Mouse (Mus musculus) spleen, adult 2 months (tissue): ENCODE measurements around the gene Erlin1. TPM values are rescaled to one million over a fixed set of nuclear protein-coding genes. Genes with fewer than 3 reads are reported as not detected.

ENCODE experiments used
- DNase-seq, 2 experiments: peaks; one replicate each; pipeline versions ENCODE4 v3.0.0 to v3.0.0-alpha.2; 2012 to 2021; ENCODE audit warnings: low spot score in 2 of 2, low read depth in 1 of 2
- H3K27ac ChIP-seq: fragments of 200-500 bp; 2 replicates; pipeline ENCODE4 v1.5.1; 2012; ENCODE audit warnings: low read length, inconsistent platforms; ENCODE audit not compliant: insufficient read depth
- H3K27me3 ChIP-seq: fragments of 200-500 bp; 2 replicates; pipeline ENCODE4 v1.6.1; 2012; ENCODE audit warnings: mild to moderate bottlenecking, moderate library complexity, low read length, inconsistent platforms; ENCODE audit not compliant: control insufficient read depth, insufficient read depth
- H3K36me3 ChIP-seq: fragments of 200-500 bp; 2 replicates; pipeline ENCODE4 v1.6.1; 2012; ENCODE audit warnings: mild to moderate bottlenecking, low read length, inconsistent platforms; ENCODE audit not compliant: control insufficient read depth, insufficient read depth
- H3K4me1 ChIP-seq: fragments of 200-500 bp; 2 replicates; pipeline ENCODE4 v1.6.1; 2011; ENCODE audit warnings: inconsistent platforms; ENCODE audit not compliant: control insufficient read depth, insufficient read depth, insufficient read length
- H3K4me3 ChIP-seq: fragments of 200-500 bp; 2 replicates; pipeline ENCODE4 v1.5.1; 2011; ENCODE audit warnings: mild to moderate bottlenecking, inconsistent platforms; ENCODE audit not compliant: insufficient read depth, insufficient read length; ENCODE audit errors: extremely low read depth
- CTCF ChIP-seq: fragments of 200-500 bp; IDR thresholded peaks from 2 replicates; pipeline ENCODE4 v1.5.1; 2011; ENCODE audit warnings: mild to moderate bottlenecking, inconsistent platforms; ENCODE audit not compliant: insufficient read depth, insufficient read length, insufficient replicate concordance; ENCODE audit errors: extremely low read depth
- POLR2A ChIP-seq: fragments of 200-500 bp; IDR thresholded peaks from 2 replicates; pipeline ENCODE4 v1.6.1; 2011; ENCODE audit warnings: low read depth, low read length, inconsistent platforms
- WGBS: fragments of 180-500 bp; shearing (Covaris S2); methylation state at CpG from one replicate; pipeline ENCODE4 v1.1.7; 2018; 5-methylcytosine and 5-hydroxymethylcytosine counted together
- polyA plus RNA-seq: library from polyadenylated mRNA; depleted of rRNA; stranded (reverse); fragments of >200 nt; gene quantifications from 2 replicates; pipeline ENCODE4 v1.2.3, GENCODE M21; 2012

The Erlin1 gene
- polyA plus RNA-seq, 1 experiment = 4.5 TPM

DNA sequence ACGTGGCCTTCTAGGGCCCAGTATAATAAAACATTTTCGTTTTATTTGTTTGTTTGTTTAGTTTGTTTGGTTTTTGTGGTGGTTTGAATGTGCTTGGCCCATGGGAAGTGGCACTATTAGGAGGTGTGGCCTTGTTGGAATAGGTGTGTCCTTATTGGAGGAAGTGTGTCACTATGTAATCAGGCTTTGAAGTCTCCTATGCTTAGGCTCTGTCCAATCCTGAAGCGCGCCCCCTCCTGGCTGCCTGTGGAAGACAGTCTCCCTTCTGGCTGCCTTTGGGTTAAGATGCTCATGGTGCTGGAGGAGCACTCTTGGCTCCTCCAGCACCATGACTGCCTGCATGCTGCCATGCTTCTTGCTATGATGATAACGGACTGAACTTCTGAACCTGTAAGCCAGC, 46.5 kb downstream of the Erlin1 start:
- Histone ChIP-seq H3K4me1 (no peaks in the 10 kb centered on the region), H3K27ac (no peak overlapping the region), H3K36me3 (no peaks in the 10 kb centered on the region), H3K27me3 (no peaks in the 10 kb centered on the region), H3K4me3 (no peak overlapping the region)
- TF ChIP-seq POLR2A (no peak), CTCF (no peak)
- no peak for DNase-seq
- 79% methylated on average over 5 of the region's 5 CpGs for WGBS

DNA sequence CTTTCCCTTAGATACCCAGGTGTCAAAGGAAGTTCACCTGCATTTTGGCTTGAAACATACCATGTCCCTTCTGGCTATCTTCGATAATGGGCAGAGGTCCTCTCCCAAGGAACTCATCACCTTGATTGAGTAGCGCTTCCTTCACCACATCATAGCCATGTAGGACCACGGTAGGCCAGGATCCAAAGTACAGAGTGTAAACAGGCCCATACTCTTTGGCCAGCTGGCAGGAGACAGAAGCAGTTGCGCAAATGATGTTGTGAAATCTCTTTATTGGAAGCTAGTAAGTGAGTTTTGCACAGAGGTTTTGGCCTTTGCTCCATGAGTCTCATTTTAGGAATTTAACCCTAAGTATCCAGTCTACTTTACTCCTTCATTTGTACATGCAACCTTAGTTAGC, 48.1 kb downstream of the Erlin1 start:
- H3K27ac ChIP-seq = no peak overlapping the region
- WGBS = 87% methylated on average over 4 of the region's 4 CpGs
- DNase-seq = no peak
- H3K4me3 ChIP-seq = no peak overlapping the region
- TF ChIP-seq POLR2A (no peak), CTCF (no peak)
- no peaks in the 10 kb centered on the region for H3K27me3 ChIP-seq
- no peaks in the 10 kb centered on the region for H3K4me1 ChIP-seq
- no peaks in the 10 kb centered on the region for H3K36me3 ChIP-seq

DNA sequence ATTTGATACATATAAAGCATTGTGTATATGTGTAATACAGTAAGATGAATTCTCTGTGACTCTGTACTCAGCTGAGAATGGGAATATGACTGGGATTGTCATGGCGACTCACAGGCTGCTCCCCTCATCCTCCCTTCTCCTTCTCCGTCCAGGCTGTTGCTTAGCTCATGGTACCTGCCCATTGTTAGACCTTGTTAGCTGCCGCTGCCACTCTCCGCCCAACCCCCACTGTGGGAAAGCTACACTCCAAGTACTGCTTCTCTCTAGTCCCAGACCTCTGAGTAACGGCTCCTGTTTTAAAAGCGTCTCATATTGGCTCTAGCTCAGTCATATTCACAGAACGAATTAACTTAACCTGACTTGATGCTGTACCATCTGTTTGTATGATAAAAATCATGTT, 49.8 kb downstream of the Erlin1 start:
- H3K4me3 ChIP-seq = no peak overlapping the region
- WGBS = 83% methylated on average over 7 of the region's 7 CpGs
- H3K27me3 ChIP-seq = no peaks in the 10 kb centered on the region
- no peaks in the 10 kb centered on the region for H3K36me3 ChIP-seq
- TF ChIP-seq CTCF = no peak
- no peak for TF ChIP-seq POLR2A
- no peak overlapping the region for H3K27ac ChIP-seq
- DNase-seq = no peak
- H3K4me1 ChIP-seq = no peaks in the 10 kb centered on the region

- H3K27ac ChIP-seq = no peak overlapping the region
- H3K4me3 ChIP-seq = no peak overlapping the region
- no peaks in the 10 kb centered on the region for H3K4me1 ChIP-seq
- WGBS = 76% methylated on average over 6 of the region's 6 CpGs
- no peak for TF ChIP-seq POLR2A
- TF ChIP-seq CTCF = no peak
- DNase-seq = no peak
- H3K36me3 ChIP-seq = no peaks in the 10 kb centered on the region
- H3K27me3 ChIP-seq = no peaks in the 10 kb centered on the region
Measured at GRCm38 (mm10) chr19:44013862-44014261, 55.7 kb downstream of the Erlin1 start.

GRCm38 (mm10) chr19:44008784-44009183, 60.8 kb downstream of the Erlin1 start:
- Histone ChIP-seq H3K4me1 (no peaks in the 10 kb centered on the region), H3K27me3 (no peaks in the 10 kb centered on the region), H3K27ac (no peak overlapping the region), H3K36me3 (no peaks in the 10 kb centered on the region), H3K4me3 (peak overlapping the region; percentile 43)
- no peak for DNase-seq
- WGBS = 45% methylated on average over 15 of the region's 15 CpGs
- TF ChIP-seq CTCF = no peak
- no peak for TF ChIP-seq POLR2A

DNA sequence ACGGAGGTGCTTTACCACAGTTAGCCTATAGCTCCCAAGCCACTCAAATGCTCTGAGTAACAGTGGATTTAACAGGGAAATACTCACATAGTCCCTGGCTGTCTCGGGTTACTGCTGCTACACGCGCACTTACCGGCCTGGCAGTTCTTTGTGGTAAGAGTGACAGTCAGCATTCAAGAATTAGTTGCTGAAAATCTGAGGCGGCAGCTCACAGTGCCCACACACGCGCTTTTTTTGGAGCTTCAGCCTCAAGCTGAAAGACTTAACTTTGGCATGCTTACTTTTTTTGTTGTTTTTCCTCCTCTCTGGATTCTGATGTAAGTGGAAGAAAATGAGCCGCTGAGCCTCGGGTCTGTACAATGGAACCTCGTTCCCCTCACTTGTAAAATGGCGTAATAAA, 62.4 kb downstream of the Erlin1 start:
- H3K36me3 ChIP-seq = no peaks in the 10 kb centered on the region
- H3K27me3 ChIP-seq = no peaks in the 10 kb centered on the region
- TF ChIP-seq CTCF = no peak
- TF ChIP-seq POLR2A = no peak
- no peaks in the 10 kb centered on the region for H3K4me1 ChIP-seq
- WGBS = 86% methylated on average over 12 of the region's 12 CpGs
- H3K27ac ChIP-seq = no peak overlapping the region
- H3K4me3 ChIP-seq = no peak overlapping the region
- DNase-seq = no peak

GRCm38 (mm10) chr19:44005025-44005424, 64.6 kb downstream of the Erlin1 start:
- no peak for DNase-seq
- no peaks in the 10 kb centered on the region for H3K4me1 ChIP-seq
- no peak overlapping the region for H3K27ac ChIP-seq
- H3K4me3 ChIP-seq = no peak overlapping the region
- no peaks in the 10 kb centered on the region for H3K36me3 ChIP-seq
- WGBS = 66% methylated on average over 4 of the region's 4 CpGs
- H3K27me3 ChIP-seq = no peaks in the 10 kb centered on the region
- no peak for TF ChIP-seq CTCF
- TF ChIP-seq POLR2A = no peak
